Mouse (Mus musculus) spleen, adult 12 weeks (tissue): Measurements from ENCODE around the gene Nradd.

Source experiments
- DNase-seq: peaks from one replicate; pipeline ENCODE4 v3.0.0; 2022; ENCODE audit warnings: low spot score

Gene Nradd

GRCm38 (mm10) chr9:110611471-110611870 lies 12.8 kb downstream of the Nradd start:
- DNase-seq: no peak

GRCm38 (mm10) chr9:110583521-110583920 lies 40.7 kb downstream of the Nradd start:
- DNase-seq: no peak

- no peak for DNase-seq
Measured at GRCm38 (mm10) chr9:110582161-110582560, 42.1 kb downstream of the Nradd start.
